Mouse (Mus musculus) stomach, embryonic 14.5 days (tissue): ENCODE measurements around the gene Prss33. TPM values are rescaled to one million over a fixed set of nuclear protein-coding genes. Genes with fewer than 3 reads are reported as not detected.
A peak's percentile ranks its signal among the peaks of the same experiment; 100 is the strongest.

ENCODE experiments used
- ATAC-seq: fragments of 200-750 bp; cut with Nextera tagmentation; 2 replicates; pipeline ENCODE4 v1.8.0; 2017; ENCODE audit warnings: low read depth, moderate TSS enrichment; ENCODE audit not compliant: insufficient number of reproducible peaks, insufficient read depth, low FRiP score
- H3K27ac ChIP-seq: fragments of 300-500 bp; sonication (generic); 2 replicates; pipeline ENCODE4 v1.5.1; 2014; ENCODE audit warnings: mild to moderate bottlenecking, low read length, moderate library complexity, mixed read lengths
- H3K27me3 ChIP-seq: fragments of 300-500 bp; sonication (generic); 2 replicates; pipeline ENCODE4 v1.6.1; 2014; ENCODE audit warnings: low read length, control low read depth, mixed read lengths; ENCODE audit not compliant: control insufficient read depth, insufficient read depth
- H3K36me3 ChIP-seq: fragments of 300-500 bp; sonication (generic); 2 replicates; pipeline ENCODE4 v1.6.1; 2014; ENCODE audit warnings: mild to moderate bottlenecking, control low read depth, low read length, moderate library complexity, mixed read lengths; ENCODE audit not compliant: control insufficient read depth, insufficient read depth
- H3K4me1 ChIP-seq: fragments of 300-500 bp; sonication (generic); 2 replicates; pipeline ENCODE4 v1.6.1; 2014; ENCODE audit warnings: low read length, control low read depth, mixed read lengths; ENCODE audit not compliant: control insufficient read depth, insufficient read depth
- H3K4me2 ChIP-seq: fragments of 300-500 bp; sonication (generic); replicated peaks from 2 replicates; pipeline ENCODE4 v1.6.1; 2014; ENCODE audit warnings: low read depth, low read length, control low read depth
- H3K4me3 ChIP-seq: fragments of 300-500 bp; sonication (generic); 2 replicates; pipeline ENCODE4 v1.5.1; 2014; ENCODE audit warnings: low read depth, low read length, control low read depth
- H3K9ac ChIP-seq: fragments of 300-500 bp; sonication (generic); replicated peaks from 2 replicates; pipeline ENCODE4 v1.6.1; 2014; ENCODE audit warnings: low read depth, mild to moderate bottlenecking, control low read depth, low read length, moderate library complexity, mixed read lengths
- H3K9me3 ChIP-seq: fragments of 300-500 bp; sonication (generic); 2 replicates; pipeline ENCODE4 v1.6.1; 2016; ENCODE audit warnings: low read depth, low read length, control low read depth; ENCODE audit not compliant: control insufficient read depth
- WGBS: fragments of 180-500 bp; shearing (Covaris S2); extraction: QIAGEN DNeasy Blood & Tissue Kit; methylation state at CpG from one replicate; pipeline ENCODE4 v1.1.7; 2014; 5-methylcytosine and 5-hydroxymethylcytosine counted together
- microRNA-seq: library from miRNA; unstranded; fragments of <30 nt; microRNA quantifications from one replicate; pipeline ENCODE4, GENCODE M21; 2016
- polyA plus RNA-seq: library from polyadenylated mRNA; unstranded; fragments of >200 nt; fragmentation: Nextera tagmentation; extraction: Ambion mirVana; gene quantifications from 2 replicates; pipeline ENCODE4 v1.2.1, GENCODE M21; 2014

The Prss33 gene
- polyA plus RNA-seq, 1 experiment from 2014 or later, result not detected

- peaks cover 17% of the 10 kb centered on the region for H3K4me1 ChIP-seq
- no peaks in the 10 kb centered on the region for H3K36me3 ChIP-seq
- 13% methylated on average over 13 of the region's 13 CpGs for WGBS
- peak overlapping the region; percentile 85 for H3K4me2 ChIP-seq
- H3K27ac ChIP-seq, result 0 out of 2 replicates have a peak overlapping the region, but pooled peaks have one; percentile 21
- peak overlapping the region; percentile 58 for H3K4me3 ChIP-seq
- H3K27me3 ChIP-seq, result no peaks in the 10 kb centered on the region
- no peak for ATAC-seq
- H3K9me3 ChIP-seq, result no peaks in the 10 kb centered on the region
- 0 out of 2 replicates have a peak overlapping the region, but pooled peaks have one; percentile 18 for H3K9ac ChIP-seq
Observed at GRCm38 (mm10) chr17:23786510-23786931, 49.3 kb downstream of the Prss33 start.

DNA sequence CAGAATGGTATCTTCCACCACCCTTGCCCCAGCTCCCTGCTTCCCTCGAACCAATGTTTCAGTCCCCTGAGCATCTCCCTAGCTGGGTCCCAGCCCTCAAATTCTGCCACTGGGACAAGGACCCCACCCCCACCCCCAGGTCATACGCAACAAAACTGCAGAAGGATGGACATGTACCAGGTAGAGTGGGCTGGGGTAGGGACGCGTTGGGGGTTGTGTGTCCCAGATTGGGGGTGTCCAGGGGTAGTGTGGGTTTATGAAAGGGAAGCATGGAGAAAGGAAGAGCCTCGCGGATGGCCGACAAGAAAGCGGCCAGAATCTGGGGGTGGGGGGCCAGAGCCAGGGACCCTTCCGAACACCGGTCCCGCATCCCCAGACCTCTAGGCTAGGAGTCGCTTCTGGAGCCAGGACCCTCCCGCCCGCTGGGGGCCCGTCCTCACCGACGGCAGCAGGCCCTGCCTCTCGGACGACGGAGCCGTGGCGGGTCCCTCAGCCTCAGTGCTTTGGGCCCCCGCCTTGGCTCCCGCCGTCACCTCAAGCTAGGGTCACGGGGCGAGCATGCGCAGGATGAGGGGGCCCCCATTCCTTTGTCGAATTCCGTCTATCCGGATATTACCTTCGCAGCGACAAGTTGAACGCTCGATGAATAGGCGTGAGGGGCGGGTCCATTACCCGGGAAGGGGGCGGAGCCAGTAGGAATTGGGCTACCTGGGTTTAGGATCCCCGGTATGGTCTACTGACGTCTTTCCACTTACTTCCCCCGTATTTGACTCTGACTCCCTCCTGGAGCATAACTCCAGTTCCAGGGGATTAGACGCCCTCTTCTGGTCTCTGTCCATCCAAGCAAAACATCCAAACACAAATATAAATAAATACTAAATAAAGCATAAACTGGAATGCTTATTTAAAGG is 50.0 kb downstream of the Prss33 start, which contains the start of gene Flywch2:
TSS of gene Flywch2 (minus strand) at position 521 of the 911 bp plus-strand sequence.
- H3K4me3 ChIP-seq, result peak within 1 kb of the TSS; percentile 58
- no peaks in the 10 kb centered on the region for H3K9me3 ChIP-seq
- H3K27ac ChIP-seq, result 0 out of 2 replicates have a peak within 1 kb of the TSS, but pooled peaks have one; percentile 21
- peaks cover 11% of the 10 kb centered on the region for H3K4me1 ChIP-seq
- peak; percentile 68 for ATAC-seq
- peak within 1 kb of the TSS; percentile 53 for H3K9ac ChIP-seq
- peak within 1 kb of the TSS; percentile 85 for H3K4me2 ChIP-seq
- WGBS, result 3% methylated on average over 40 of the region's 43 CpGs
- H3K36me3 ChIP-seq, result no peaks in the 10 kb centered on the region
- no peaks in the 10 kb centered on the region for H3K27me3 ChIP-seq

- no peak for ATAC-seq
Observed at GRCm38 (mm10) chr17:23783352-23783751, 52.5 kb downstream of the Prss33 start.

More at GRCm38 (mm10) chr17:23783352-23783751, 52.5 kb downstream of the Prss33 start:
- H3K4me2 ChIP-seq, result no peak overlapping the region
- H3K27ac ChIP-seq, result no peak overlapping the region
- H3K36me3 ChIP-seq, result no peaks in the 10 kb centered on the region
- 0 out of 2 replicates have a peak, but pooled peaks cover 2% of the 10 kb centered on the region for H3K4me1 ChIP-seq
- H3K27me3 ChIP-seq, result no peaks in the 10 kb centered on the region
- H3K9ac ChIP-seq, result no peak overlapping the region
- no peaks in the 10 kb centered on the region for H3K9me3 ChIP-seq
- H3K4me3 ChIP-seq, result no peak overlapping the region

Small RNAs within 50 kb of the gene (microRNA-seq; reads per million reads assigned to microRNA genes)
- gene Mir5125, result 0.78 reads per million

Other genes with a start within 250 kb of the Prss33 start
- gene Zfp13, start 236.6 kb downstream of the Prss33 start, polyA plus RNA-seq, result 13.6 and 15.7 TPM in 2 replicates
- gene Zscan10, start 235.2 kb downstream of the Prss33 start, polyA plus RNA-seq, result 0.10 TPM in 1 of 2 replicates, not detected in the other
- 0.74 and 0.77 TPM in 2 replicates for gene Mmp25, start 190.8 kb downstream of the Prss33 start, polyA plus RNA-seq
- 2.4 and 3.1 TPM in 2 replicates for gene Bicdl2, start 175.6 kb downstream of the Prss33 start, polyA plus RNA-seq
- 110 TPM in 2 replicates for gene Hcfc1r1, start 162.5 kb downstream of the Prss33 start, polyA plus RNA-seq
- 36.5 and 40.0 TPM in 2 replicates for gene Thoc6, start 162.2 kb downstream of the Prss33 start, polyA plus RNA-seq
- gene Tnfrsf12a, start 158.6 kb downstream of the Prss33 start, polyA plus RNA-seq, result 18.0 and 20.7 TPM in 2 replicates
- 149 and 158 TPM in 2 replicates for gene Cldn6, start 156.8 kb downstream of the Prss33 start, polyA plus RNA-seq
- gene Cldn9, start 152.0 kb downstream of the Prss33 start, polyA plus RNA-seq, result 2.9 and 3.0 TPM in 2 replicates
- gene 1520401A03Rik, start 113.3 kb downstream of the Prss33 start, polyA plus RNA-seq, result 0.20 TPM in 1 of 2 replicates, not detected in the other
- 54.8 and 55.9 TPM in 2 replicates for gene Pkmyt1, start 109.7 kb downstream of the Prss33 start, polyA plus RNA-seq
- gene Paqr4, start 95.2 kb downstream of the Prss33 start, polyA plus RNA-seq, result 24.7 and 25.2 TPM in 2 replicates
- 0.45 and 0.69 TPM in 2 replicates for gene Kremen2, start 90.2 kb downstream of the Prss33 start, polyA plus RNA-seq
- 54.3 and 57.3 TPM in 2 replicates for gene Flywch1, start 64.5 kb downstream of the Prss33 start, polyA plus RNA-seq
- gene Flywch2, start 50.0 kb downstream of the Prss33 start, polyA plus RNA-seq, result 29.0 and 31.0 TPM in 2 replicates
- gene Srrm2, start 45.5 kb downstream of the Prss33 start, polyA plus RNA-seq, result 513 and 521 TPM in 2 replicates
- gene Elob, start 6.9 kb downstream of the Prss33 start, polyA plus RNA-seq, result 1,042 and 1,209 TPM in 2 replicates
- 1.1 and 1.6 TPM in 2 replicates for gene Prss32, start 7.8 kb upstream of the Prss33 start, polyA plus RNA-seq
- gene Prss41, start 8.1 kb upstream of the Prss33 start, polyA plus RNA-seq, result 1.1 and 2.3 TPM in 2 replicates
- gene Prss21, start 32.0 kb upstream of the Prss33 start, polyA plus RNA-seq, result not detected in 2 replicates
- not detected in 2 replicates for gene Dcpp1, start 44.8 kb upstream of the Prss33 start, polyA plus RNA-seq
- gene Dcpp2, start 44.8 kb upstream of the Prss33 start, polyA plus RNA-seq, result not detected in 2 replicates
- not detected in 2 replicates for gene Dcpp3, start 81.4 kb upstream of the Prss33 start, polyA plus RNA-seq
- gene Sbp, start 105.6 kb upstream of the Prss33 start, polyA plus RNA-seq, result not detected in 2 replicates
- gene Sbpl, start 119.2 kb upstream of the Prss33 start, polyA plus RNA-seq, result not detected in 2 replicates
- gene Prss30, start 144.5 kb upstream of the Prss33 start, polyA plus RNA-seq, result not detected in 2 replicates
- gene Prss22, start 162.0 kb upstream of the Prss33 start, polyA plus RNA-seq, result 1.9 and 3.1 TPM in 2 replicates
- 0.20 and 0.46 TPM in 2 replicates for gene Prss27, start 202.1 kb upstream of the Prss33 start, polyA plus RNA-seq
- gene Kctd5, start 237.4 kb upstream of the Prss33 start, polyA plus RNA-seq, result 58.1 and 61.0 TPM in 2 replicates